Mouse (Mus musculus) thymus, adult 2 months (tissue): ENCODE measurements around the gene Zfp385b.

Experiments used
- CTCF ChIP-seq: fragments of 200-500 bp; IDR thresholded peaks from 2 replicates; pipeline ENCODE4 v1.5.1; 2012; ENCODE audit warnings: mild to moderate bottlenecking, control low read depth, low read length, moderate library complexity, borderline replicate concordance; ENCODE audit not compliant: control insufficient read depth, poor library complexity, insufficient read depth; ENCODE audit errors: extremely low read depth
- POLR2A ChIP-seq: fragments of 200-500 bp; IDR thresholded peaks from 2 replicates; pipeline ENCODE4 v1.6.1; 2012; ENCODE audit warnings: mild to moderate bottlenecking, low read length, control low read depth, moderate library complexity; ENCODE audit not compliant: control insufficient read depth, poor library complexity, insufficient read depth; ENCODE audit errors: extremely low read depth

DNA sequence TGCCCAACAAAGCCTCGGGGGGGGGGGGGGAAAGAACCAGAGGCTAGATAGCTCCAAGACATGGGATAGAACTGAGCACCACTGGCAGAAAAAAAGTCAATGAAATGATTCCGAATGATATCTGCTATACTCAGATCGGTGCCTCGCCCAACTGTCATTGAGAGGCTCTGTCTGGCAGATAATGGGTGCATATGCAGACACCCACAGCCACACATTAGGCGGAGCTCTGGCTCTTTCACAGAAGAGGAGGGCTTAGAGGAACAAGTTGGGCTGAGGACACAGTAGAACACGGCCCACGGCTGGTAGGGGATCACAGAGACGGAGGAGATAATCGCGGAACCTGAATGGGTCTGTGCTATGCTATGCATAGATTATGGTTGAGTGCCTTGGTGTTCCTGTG lies 145.7 kb downstream of the Zfp385b start:
- TF ChIP-seq POLR2A (no peak), CTCF (no peak)
